Mouse (Mus musculus): ENCODE measurements at regions not wholly inside any gene's neighbourhood (a gene's known extent, or its start where the extent isn't known, plus 50 kb on each side); places are given as distances from the start of the nearest gene placed in this dataset.

DNA sequence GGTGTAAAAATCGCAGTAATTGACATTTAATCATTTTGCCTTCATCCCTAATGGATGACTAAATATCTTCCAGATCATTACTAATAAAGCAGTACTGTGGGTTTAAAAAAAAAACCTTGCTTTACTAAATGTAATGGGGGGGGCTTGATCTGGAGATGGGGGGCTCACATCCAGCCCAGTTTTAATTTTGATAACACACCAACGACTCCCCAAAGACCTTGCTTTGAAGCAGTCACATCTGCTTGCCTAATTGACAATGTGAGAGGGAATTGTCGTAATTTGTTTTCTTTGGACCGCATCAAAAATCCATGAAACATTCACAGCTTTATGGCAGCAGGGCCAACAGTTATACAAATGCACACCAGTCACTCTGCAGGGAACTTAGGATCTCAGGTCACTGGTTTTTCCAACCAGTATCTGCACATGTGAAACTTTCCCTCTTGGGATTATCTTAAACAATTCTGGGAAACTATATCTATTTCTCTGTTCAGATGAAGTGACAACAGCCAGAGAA is 61.1 kb upstream of the Csrp2 start:
- Histone ChIP-seq H3K27ac (no peak overlapping the region), H3K79me2 (replicated peaks; ENCODE audit: control insufficient read depth, insufficient read depth, low read length) (no peaks in the 10 kb centered on the region), H3K4me1 (ENCODE audit: control insufficient read depth, insufficient read depth, low read length) (peaks cover 1% of the 10 kb centered on the region; the same call in 1 of the 2 replicates), H3K27me3 (ENCODE audit: control insufficient read depth, insufficient read depth, low read length) (no peaks in the 10 kb centered on the region), H3K9ac (ENCODE audit: low read depth, low read length) (no peak overlapping the region), H3K4me3 (no peak overlapping the region), H3K36me3 (ENCODE audit: control insufficient read depth, insufficient read depth, low read length) (no peaks in the 10 kb centered on the region)
- TF ChIP-seq POLR2A (IDR thresholded peaks at IDR 0.05; ENCODE audit: insufficient read depth, low read depth, low read length) (no peak), CTCF (IDR thresholded peaks at IDR 0.05) (no peak), EP300 (IDR thresholded peaks at IDR 0.05; ENCODE audit: insufficient read depth, low read depth, low read length) (no peak)
- intact Hi-C loops (cut with DNase I) = no loop called here
- DNase-seq = no peak
- 50% methylated on average over 4 of the region's 4 CpGs for WGBS

DNA sequence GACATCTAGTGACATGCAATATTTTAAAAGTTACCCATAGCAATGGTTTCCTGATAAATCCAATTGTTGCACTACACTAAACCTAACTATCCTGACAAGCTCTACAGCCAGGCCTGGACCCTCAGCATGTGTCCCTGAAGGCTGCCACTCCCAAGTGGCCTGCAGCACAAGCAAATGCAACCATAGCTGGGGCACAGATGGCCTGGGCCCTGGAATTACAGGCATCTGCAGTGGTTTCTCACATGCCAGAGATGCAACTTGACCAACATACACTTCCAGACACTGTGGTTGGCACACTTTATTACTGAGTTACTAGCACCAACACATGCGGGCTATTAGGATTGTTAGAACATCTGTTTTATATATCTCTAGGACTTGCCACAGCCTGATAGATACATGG is 60.3 kb upstream of the Csrp2 start:
- Histone ChIP-seq H3K27ac (no peak overlapping the region), H3K36me3 (ENCODE audit: control insufficient read depth, insufficient read depth, low read length) (no peaks in the 10 kb centered on the region), H3K27me3 (ENCODE audit: control insufficient read depth, insufficient read depth, low read length) (no peaks in the 10 kb centered on the region), H3K4me1 (ENCODE audit: control insufficient read depth, insufficient read depth, low read length) (peaks cover 1% of the 10 kb centered on the region; the same call in 1 of the 2 replicates), H3K79me2 (replicated peaks; ENCODE audit: control insufficient read depth, insufficient read depth, low read length) (no peaks in the 10 kb centered on the region), H3K4me3 (no peak overlapping the region), H3K9ac (ENCODE audit: low read depth, low read length) (no peak overlapping the region)
- TF ChIP-seq CTCF (IDR thresholded peaks at IDR 0.05) (no peak), POLR2A (IDR thresholded peaks at IDR 0.05; ENCODE audit: insufficient read depth, low read depth, low read length) (no peak), EP300 (IDR thresholded peaks at IDR 0.05; ENCODE audit: insufficient read depth, low read depth, low read length) (no peak)
- WGBS = 94% methylated on average over 1 of the region's 1 CpGs
- DNase-seq = no peak
- intact Hi-C loops (cut with DNase I) = no loop called here

All from heart, adult 2 months (tissue).